Mouse (Mus musculus) cerebellum, postnatal 25 days (tissue): Measurements from ENCODE around the gene Nsf.
"Not testable (repeated sequence)": the region's sequence is repeated elsewhere in the genome, so short reads cannot be mapped to it uniquely, and the experiment has no call there.

ENCODE experiments used
- DNase-seq, 2 experiments: peaks; one replicate each; pipeline ENCODE4 v3.0.0; 2021; ENCODE audit warnings: mixed read lengths in 2 of 2

Nsf gene

DNA sequence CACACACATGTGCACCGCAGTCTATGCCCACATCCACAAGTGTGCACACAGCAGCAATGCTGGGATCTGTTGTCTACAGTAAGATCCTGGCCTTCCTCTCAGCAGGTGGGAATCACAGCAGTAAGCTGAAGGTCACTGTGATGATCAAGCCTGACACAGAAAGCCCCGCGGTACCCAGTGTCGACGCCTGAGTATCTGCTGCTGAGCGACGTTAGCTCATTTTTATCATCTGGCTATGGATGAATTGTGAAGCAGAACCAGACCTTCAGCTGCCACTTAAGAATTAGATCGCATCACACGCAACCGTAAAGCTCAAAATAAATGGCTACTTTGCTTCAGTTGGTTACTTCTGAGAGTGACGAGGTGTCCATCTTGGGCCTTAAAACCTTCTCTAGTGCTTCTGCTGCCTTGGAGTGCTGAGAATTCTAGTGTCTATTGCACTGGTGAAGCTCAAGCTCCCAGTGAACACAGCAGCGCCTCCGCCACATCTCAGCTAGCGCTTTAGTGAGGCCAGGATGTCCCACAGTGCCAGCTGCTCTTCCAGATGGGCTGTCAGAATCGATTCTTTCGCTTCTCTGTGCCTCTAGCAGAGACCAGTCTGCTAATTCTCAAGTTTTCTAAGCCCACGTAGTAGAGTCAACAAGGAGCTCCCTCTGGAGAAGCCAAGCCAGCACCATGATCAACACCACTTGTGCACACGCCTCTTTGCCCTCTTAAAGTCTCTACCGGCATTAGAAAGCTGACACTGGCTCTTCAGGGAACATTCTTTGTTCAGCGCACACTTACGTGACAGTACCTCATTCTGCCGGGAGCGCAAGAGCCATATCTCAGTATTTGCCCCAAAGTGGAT is 63.3 kb downstream of the Nsf start:
- no peak for DNase-seq

DNA sequence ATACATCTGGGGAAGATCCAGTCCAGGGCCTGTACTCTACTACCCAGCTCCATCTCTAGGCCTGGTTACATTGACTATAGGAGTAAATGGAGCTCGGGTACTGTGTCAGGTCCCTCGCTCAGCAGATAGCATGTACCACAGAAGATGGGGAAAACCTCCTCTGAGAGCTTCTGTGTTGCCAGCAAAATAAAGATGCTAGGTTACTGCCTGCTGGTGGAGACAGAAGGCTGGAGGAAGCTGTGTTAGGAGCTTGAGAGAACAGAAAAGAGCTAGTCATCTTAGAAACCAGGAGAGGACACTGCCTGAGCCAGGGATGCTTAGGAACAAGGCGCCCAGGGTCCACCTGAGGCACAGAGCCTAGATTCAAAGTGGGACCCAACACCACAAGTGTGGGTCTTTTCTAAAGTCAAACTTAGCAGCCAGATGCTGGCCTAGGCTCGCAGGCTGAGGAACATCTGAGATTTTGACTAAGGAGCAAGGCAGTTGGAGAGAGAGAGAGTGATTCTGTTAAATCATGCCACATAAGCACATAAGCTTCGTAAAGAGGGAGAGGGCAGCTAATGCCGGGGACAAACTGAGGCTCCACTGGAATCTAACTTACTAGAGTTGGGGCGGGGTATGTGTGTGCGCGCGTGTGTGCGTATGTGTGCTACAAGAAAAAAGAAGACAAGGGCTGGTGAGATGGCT is 66.0 kb downstream of the Nsf start:
- DNase-seq, result no peak

DNA sequence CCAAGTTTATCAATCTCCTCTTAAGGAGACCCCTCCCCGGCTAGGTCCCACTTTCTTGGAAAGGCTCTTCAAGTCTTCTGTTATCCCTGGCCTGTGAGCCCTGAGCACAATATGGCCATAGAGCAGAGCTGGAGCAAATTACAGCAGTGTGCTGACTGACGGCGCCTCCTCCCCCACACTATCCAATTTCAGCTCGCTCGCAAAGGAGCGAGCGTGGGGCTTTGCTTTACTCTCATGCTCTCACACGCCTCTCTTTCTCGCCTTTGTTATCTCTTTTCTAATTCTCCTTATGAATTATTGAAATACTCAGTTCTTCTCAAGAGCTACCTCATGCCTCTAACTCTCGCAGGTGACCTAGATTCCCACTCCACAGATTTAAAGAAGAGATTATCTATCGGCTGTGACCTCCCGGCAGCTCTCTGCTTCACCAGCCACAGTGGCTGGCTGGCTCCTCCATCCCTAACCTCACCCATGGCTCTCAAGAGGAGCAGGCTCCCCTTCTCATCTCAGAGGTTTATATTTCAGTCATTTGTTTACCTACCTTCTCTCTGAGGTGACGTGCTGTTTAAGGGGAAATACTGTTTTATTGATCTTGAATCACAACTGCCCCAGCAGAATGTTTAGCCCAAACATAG is 69.0 kb downstream of the Nsf start:
- DNase-seq, result peak in 1 of 2 experiments; percentile 20

DNA sequence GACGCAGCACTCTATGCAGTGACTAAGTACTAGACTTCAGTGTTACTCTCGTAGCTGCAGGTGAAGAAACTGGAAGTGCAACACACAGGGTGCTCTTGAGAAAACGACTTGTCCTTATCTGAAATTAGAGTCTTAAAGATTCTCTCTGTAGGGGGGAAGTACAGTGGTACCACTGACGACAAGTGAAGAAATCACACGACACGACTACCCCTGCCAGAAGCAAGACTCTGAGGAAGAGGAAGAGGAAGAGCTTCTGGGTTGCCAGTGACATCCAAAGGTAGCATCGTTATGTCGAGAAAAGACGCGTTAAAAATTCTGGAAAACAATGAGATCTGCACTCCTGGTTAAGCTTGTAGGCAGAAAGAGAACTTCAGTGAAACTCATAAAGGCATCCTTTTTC is 70.1 kb downstream of the Nsf start:
- no peak for DNase-seq

DNA sequence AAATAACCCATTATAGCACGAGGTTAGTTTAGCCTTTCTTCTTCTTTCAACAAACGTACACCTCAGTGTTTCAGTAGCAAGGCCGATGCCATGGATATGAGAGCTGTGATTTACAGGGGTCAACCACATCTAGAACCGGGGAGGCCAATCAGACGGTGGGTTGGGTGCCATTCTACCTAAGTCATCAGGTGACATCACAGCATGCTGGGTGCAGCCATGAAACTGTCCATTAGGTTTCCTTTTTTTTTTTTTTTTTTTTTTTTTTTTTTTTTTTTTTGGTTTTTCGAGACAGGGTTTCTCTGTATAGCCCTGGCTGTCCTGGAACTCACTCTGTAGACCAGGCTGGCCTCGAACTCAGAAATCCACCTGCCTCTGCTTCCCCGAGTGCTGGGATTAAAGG is 74.4 kb downstream of the Nsf start:
- DNase-seq, result not testable (repeated sequence)

DNA sequence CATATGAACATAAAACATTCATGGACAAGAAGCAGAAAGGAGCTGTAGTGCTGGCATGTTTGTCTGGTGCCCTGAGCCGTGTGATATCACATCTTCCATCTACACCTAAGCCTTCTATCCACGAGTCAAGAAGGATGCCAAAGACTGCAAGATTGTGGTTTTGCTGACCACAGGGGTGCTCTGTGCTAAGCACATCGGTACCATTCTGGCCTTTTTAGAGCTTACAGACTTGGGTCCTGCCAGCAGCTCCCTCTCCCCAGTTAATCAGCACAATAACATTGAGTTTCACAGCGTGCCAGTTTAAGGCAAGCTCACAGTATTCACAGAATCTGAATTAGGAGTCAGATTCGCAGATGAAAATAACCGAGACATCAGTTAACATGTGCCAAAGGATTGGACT is 75.4 kb downstream of the Nsf start:
- no peak for DNase-seq

DNA sequence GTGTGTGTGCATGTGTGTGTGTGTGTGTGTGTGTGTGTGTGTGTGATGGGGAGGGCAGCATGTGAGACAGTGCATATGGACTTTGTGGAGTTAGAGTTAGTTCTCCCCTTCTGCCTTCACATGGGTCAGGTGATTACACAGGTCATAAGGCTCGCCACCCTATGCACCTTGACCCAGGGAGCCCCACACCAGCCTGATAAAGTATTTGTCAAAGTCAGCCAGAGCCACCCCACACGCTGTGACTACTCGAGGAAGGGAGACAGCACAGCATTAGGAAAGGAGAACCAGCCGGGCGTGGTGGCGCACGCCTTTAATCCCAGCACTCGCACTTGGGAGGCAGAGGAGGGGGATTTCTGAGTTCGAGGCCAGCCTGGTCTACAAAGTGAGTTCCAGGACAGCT is 83.5 kb downstream of the Nsf start:
- no peak for DNase-seq

DNA sequence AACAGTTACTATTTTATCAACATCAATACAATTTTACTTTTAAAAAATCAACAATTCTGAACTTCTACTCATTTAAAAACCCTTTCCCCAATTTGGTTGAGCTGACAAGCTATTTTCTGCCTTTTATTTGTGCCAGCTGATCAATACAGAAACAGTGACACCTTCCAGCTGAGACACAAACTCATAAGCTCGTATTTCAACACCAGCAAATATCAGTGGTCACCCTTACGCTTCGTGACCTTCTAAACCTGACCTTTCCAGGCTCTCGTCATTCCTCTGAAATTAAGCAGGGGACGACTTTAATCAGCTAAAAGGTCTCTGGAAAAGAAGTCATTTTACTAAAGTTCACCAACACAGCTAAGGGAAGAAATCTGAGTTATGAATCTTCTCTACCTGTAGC is 86.2 kb downstream of the Nsf start:
- no peak for DNase-seq

DNA sequence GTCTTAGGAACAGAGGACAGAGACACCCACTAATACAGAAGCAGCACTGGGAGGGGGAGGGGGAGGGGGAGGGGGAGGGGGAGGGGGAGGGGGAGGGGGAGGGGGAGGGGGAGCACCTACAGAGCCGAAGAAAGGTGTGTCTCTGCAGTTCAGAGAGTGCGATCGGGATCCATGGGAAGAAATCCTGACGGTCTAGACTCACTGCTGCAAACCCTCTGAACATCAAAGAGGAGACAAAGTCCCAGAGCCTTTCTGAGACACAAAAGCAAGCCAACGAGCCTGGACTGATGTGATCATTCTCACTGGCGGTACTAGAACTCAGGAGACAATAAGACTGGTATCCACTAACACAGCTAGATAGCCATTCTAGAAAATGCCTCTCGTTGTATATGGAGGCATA is 88.5 kb downstream of the Nsf start:
- no peak for DNase-seq

DNA sequence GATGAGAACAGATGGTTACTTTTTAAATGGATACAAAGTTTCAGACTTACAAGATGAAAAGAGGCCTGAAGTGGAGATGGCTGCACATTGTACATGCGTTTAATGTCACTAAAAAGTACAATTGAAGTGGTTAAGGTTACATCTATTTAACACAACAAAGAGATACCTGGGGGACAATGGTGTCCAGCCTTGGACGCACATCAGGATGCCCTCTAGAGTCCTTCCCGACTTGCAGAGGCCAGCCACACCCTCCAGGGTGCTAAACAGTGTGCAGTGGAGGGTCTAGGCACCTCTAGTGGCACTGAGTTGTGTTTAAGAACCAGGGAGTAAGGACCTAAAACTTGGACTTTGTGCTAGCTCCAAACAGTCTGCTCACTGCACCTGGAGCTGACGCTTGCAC is 89.4 kb downstream of the Nsf start:
- DNase-seq, result no peak

DNA sequence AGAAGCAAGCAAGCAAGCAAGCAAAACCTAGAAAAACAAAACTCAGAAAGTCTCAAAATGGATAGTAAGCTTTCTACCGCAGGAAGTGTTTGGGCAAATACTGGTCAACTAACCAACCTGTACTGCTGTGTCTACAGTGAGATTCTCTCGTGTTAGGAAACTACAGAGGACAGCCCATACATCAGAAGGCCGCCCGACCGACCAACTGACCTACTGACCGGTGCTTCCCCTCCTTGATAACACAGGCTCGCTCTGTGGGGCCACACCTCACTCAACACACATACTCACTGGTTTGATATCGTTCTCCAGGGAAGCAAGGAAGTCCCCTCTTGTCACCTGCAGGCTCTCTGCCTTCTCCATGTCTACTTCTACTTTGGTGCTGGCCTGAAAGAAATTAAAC is 90.9 kb downstream of the Nsf start:
- no peak for DNase-seq

DNA sequence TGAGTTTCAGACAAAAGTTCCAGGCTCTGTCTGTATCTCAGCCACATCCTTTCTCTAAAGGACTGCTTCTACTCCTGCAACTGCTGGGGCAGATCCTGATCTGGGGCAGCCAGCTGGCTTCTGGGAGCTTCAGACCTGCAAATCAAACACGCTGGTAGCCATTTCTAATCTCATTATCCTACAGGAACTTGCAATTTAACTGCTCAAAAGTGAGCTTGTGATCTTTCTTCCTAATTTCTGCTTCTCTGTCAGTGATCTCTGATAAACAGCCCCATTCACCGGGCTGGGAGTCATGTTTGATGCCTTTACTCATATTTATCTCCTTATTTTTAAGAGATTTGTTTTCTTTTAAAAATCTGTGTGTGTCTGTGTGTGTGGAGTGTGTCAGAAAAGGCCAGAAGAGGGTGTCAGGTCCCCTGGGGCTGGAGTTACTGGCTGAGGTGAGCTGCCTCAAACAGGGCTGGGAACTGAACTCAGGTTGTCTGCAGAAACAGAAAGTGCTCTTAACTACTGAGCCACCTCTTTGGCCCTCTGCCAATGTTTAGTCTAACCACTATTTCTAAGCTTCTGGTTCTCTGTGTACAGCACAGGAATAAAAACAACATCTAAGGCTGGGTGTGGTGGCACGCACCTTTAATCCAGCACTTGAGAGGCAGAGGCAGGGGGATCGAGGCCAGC is 93.8 kb downstream of the Nsf start:
- no peak for DNase-seq

DNA sequence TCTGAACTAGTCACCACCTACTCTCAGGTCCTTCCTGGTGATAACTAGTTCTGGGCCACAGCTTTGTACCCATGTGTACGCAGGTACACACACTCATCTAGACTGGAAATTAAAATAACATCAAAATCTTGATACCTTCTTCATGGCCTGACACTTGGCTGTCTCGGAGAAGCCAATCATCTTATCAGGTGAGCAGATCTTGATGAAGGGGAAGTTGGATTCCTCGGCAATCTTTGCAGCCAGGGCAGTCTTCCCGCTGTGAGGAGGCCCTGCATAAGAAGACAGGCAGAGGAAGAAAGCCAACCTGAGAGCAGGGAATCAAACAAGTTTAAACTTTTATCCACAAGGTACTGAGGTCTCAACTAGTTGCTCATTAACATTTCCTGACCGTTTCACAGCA is 95.1 kb downstream of the Nsf start:
- DNase-seq, result no peak

DNA sequence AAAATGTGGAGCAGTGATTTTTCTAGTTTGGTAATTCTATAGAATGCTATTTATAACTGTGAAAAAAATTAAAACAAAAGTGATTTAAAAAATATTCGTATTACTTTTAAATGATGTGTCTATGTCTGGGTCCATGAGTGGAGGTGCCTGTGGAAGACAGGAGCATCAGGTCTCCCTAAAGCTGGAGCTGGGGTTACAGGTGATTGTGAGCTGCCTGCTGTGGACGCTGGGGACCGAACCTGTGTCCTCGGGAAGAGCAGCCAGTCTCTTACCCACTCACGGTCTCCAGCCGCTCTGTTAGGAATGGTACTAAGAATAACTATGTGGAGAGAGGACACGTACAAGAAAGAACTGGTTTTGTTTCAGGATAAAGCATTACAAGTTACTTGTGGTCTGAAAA is 97.2 kb downstream of the Nsf start:
- no peak for DNase-seq

DNA sequence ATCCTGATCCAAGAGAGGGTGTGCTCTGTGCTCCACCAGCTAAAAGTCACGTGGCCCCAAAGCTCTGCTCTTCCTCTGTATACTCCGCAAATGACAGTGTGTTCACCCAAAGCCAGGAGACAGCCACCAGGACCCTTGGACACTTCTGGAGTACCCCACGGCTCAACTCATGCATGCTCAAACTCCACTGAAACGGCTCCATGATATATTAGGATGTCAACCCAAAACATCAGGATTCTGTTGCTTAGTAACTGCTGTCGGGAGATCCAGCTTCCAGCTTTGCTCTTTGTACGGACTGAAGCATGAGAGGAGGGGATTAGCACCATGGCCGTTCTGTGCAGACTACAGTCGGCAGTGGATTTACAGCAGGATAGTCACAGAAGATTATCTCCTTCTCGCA is 99.6 kb downstream of the Nsf start:
- DNase-seq, result no peak

DNA sequence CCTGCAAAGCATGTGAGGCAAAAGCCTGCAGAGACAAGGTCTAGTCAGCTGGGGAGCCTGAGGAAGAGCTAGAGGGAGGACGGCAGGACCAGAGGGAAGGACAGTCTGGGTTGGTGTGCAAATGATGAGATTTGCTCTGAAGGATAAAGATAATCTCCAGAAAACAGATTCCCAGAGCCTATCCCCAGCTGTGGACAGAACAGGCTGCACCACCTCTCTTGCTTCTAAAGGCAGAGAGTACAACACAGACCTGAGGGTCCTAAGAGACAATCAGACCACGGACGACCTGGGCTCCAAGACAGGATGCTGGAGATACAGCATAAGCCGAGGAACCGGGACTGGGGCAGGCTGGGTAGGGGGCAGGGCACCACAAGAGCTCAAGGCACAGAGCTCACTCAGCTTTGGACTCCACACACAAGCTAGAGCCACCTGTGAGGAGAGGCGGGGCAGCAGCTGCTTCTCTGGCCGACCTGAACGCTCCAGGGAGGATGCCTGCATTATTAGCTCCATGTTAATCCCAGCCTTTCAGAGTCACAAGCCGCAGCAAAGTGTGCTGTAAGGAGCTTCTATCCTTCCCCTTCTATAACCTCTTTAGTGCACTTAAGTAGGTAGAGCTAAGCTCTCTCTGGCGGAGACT is 100.5 kb downstream of the Nsf start:
- DNase-seq, result peak in 1 of 2 experiments; percentile 29

DNA sequence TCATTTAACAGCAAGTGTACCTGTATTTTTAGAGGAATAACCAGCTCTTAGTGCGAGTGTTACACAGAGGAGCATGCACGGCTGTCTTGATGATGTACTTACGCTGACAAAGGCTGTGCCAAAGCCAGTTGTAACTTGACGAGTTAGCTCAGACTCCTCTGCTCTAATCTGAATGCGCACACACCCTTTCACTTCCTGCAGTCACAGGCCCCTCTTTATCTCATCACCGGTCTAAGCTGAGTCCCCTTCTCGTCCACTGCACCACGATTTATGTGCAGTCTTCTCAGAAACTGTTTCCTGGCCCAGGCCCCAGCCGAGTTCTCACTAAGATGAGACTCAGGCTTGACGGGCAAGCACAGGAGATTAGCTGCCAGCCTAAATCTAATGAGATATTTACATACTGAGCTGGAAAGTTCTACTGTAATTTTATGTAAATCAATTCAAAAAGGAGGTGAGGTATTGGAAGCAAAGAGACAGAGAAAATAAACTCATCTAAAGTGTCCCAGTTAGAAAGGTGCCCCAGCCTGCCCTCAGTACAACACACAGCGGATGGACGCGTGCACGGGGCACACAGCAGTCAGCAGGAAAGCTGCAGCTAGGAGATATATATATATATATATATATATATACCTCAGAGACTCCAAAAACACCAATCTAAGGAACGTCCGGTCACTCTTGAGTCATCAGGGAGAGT is 101.1 kb downstream of the Nsf start:
- DNase-seq, result no peak

DNA sequence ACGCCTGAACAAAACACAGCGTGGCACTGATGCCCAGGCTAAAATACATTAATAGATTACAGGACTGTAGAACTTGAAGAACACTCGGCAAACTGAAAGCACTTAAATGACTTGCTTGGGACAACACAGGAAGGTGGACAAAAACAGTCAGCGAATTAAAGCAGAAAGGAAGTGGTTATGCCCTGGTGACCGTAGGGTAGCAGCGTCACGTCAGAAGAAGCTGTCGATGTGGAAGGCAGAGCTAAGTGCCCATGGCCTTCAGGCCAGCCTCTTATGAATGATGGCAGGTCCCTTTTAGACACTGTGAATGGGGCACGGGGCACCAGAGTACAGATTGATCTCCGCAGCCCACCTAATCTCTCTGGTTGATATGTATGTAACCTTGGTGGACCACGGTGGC is 105.6 kb downstream of the Nsf start:
- no peak for DNase-seq

DNA sequence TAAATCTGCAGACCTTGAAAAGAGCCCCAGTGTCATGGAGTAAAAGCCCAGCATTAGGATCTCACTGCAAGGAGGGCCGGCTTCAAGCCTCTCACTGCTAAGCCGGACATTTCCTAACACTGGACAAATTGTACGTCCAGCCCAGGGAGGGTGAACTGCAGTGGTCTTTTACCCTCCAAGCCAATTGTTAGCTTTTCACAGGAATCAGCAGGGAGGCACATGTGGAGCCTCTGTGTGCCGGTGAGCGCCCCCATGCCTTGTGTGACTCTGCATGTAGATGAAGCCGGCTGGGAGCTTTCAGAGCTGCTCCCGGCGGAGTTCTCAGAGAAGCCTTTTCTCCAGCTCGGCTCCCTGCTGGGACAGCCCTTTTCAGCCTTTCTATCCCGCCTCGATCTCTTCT is 113.0 kb downstream of the Nsf start:
- peak; percentile 25 to 54 for DNase-seq

DNA sequence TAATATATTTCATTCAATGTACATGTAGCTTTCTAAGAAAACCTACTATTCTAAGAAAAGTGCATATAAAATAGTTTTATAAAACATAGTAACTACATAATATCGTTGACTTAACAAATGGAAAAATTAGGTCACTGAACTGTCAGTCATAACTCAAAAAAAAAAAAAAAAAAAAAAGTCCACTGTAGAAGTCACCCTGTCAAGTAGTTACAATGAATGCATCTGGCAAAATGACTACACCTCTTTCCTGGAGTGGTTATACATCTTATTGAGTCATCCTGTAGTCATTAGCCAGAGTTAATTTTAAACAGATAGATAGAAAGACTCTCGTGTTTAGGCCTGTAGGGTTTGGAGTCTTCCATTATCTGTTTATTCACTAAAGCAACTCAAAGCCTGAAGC is 114.9 kb downstream of the Nsf start:
- DNase-seq, result no peak

DNA sequence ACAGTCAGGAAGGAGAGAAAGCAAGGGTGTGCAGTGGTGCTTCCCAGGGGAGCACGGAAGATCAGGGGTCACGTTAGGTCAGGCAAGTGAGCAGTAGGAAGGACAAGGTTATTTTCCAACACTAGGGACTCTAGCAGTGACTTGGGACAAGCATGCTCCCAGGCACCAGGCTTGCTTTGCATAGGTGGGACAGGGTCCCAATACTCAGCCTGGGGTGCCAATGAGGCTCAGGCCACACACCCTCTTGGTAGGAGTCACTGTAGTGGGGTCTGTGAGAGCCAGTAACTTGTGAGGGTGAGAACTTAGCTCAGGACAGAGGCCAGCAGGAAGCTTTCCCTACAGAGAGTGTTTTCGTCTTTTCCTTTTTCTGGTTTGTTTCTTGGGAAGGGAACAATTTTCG is 121.5 kb downstream of the Nsf start:
- no peak for DNase-seq

DNA sequence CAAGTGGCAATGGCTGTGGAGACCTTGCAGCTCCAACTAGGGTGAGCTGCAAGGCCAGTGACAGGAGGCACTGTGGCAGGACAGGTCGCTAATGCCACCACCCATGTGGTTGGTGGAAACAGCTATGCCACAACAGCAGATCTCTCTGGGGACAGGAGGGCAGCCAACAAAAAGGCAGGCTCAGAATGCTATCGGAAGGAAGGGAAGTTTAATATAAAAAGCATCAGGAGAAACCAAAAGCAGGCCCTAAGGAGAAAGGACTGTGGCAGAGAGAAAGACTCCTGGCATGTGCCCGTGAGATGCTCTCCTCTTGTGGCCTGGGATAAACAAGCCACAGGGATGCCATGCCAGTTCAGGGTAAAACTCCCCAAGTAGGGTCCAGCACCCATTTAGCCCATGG is 122.1 kb downstream of the Nsf start:
- no peak for DNase-seq
